Mouse (Mus musculus) c-Kit-negative CD71-positive TER-119-positive erythroid progenitor cells, embryonic 14.5 days (primary cell): ENCODE measurements around the gene Heatr9.

Experiments
- DNase-seq: peaks from one replicate; pipeline ENCODE4 v3.0.0-alpha.2; 2013; ENCODE audit warnings: low read depth, low spot score

Heatr9 gene

DNA sequence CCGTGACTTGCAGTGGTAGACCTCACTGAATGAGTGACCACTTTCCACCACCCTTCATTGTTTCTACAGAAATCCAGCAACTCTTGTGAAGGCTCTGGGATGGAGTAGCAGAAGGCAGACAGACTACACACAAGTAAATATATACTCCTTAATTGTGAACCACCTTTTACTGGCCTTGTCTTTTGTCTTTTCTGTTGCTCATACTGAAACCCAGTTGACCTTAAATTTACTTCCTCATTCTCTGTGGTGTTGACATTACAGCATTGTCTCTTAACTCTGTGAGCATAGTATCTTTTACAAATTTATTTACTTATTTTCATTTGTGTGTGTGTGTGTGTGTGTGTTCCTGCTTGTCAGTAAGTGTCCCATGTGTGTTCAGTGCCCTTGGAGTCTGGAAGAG lies 11.2 kb upstream of the Heatr9 start:
- no peak for DNase-seq

DNA sequence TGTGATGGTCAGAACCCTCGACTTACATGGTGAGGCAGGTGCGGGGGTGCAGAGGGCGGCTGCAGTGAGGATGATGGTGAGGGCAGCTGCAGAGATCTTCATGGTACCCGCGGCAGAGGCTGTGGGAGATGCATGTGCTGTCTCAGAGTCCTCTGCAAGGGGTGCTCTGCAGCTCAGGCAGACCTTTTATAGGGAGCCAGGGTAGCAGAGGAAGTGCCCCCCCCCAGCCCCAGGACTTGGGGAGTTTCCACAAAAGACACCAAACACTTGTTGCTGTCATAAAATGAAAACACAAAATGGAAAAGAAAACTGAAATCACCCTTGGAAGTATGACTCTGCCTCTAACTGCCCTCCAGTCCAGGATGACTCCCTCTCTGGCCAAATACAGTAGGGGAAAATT lies 8.4 kb upstream of the Heatr9 start, which contains the start of gene Ccl5:
TSS of gene Ccl5 (minus strand) at position 159 of the 400 bp plus-strand sequence.
- DNase-seq: no peak

- DNase-seq: no peak
Measured at GRCm38 (mm10) chr11:83529024-83529423, 7.0 kb upstream of the Heatr9 start.

DNA sequence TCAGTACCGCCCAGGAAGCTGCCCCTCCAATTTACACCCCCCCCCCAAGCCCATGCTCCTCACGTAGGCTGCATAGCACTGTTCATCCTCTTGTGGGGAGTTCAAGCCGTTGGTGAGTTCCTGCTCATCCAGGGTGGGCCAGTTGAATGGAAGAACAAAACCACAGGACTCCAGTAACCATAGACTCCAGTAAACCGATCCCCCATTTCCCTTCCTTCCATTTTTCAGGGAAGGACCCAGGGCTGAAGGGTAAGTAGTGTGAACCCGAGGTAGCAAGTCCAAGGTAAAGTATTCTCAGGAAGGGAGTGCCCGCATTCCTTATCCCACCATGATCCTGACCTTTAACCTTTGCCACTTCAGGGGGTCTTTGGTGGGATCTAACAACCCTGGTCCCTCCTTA lies 3.6 kb downstream of the Heatr9 start:
- no peak for DNase-seq

GRCm38 (mm10) chr11:83517153-83517552 lies 4.8 kb downstream of the Heatr9 start:
- no peak for DNase-seq

- no peak for DNase-seq
Measured at GRCm38 (mm10) chr11:83509521-83509920, 12.5 kb downstream of the Heatr9 start.

DNA sequence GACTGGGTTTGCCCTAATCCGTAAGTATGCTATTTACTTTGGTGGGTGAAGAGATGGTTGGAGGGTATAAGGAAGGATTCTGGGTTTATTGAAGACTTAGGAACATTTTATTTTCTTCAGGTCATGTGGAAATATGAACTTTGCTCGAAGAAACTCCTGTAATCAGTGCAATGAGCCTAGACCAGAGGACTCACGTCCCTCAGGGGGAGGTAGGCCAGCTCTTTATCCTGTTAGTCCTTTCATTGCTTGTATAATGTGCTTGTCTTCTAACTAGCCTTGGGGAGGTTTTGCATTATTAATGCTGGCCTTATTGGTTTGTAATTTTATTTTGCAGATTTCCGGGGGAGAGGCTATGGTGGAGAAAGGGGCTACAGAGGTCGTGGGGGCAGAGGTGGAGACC lies 17.7 kb downstream of the Heatr9 start:
- no peak for DNase-seq

DNA sequence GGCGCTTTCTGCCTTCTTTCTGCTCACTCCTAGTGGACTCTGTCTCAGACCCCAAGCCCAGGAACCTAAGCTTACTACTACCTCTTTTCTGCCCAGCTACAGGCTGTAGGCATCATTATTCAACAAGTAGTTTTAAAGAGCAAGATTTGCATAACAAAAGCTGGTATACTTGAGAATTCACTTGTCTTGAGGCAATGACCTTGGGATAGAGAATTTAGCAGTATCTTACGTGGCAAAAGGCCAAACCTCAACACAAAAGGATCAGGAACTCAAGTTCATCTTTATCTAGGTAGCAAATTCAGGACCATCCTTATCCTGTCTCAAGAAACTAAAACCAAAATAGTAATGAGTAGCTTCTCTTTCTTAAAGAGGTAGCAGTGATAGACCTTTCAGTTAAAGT lies 26.4 kb downstream of the Heatr9 start:
- no peak for DNase-seq

DNA sequence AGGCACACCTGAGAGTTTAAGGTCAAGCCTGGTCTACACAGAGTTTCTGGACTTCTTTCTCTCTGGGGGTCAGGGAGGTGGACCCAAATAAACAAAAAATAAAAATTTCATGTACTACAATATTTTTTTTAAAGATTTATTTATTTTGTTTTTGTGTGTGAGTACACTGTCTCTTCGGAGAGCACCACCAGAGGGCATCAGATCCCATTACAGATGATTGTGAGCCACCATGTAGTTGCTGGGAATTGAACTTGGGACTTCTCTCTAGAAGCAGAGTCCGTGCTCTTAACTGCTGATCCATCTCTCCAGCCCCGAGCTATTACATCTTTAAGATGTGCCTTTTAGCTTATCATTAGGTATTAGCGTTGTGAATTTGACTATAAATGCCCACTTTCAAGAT lies 30.5 kb downstream of the Heatr9 start:
- DNase-seq: no peak

DNA sequence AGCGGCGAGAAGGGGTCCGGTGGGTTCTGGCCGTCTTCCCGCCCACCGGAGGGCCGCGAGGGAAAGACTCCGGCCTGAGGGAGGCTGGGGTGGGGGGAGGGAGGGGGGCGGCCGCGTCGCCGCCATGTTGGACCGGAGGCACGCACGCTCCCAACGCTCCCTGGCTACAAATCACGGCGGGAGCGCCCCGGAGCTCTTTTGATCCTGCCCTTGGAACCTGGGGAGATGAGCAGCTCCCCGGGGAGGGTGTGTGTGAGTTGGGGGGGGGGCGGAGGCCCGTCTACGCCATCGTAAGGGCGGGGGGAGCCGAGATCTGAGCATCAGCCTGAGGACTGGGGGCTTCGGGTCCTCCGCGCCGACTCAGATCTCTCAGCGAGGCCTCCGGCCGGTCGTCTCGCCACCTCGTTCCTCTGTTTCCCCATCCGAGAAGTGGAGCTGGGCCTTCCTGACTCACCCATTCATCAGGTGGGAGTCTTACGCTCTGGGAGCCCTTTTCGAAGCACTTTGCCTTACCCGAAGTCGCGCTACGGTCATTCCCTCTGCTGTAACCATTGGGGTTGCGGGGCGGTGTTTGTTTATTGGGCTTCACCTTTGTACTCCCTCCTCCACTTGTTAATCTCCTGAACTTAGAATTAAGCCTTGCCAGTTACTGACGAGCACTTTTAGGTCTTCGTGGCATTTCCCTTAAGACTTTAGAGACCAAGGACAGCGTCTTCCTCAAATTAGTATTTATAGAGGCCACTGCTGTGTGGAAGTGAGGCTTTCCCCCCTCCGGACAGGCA lies 48.5 kb downstream of the Heatr9 start:
- peak; percentile 40 for DNase-seq

- DNase-seq: peak; percentile 98
Measured at GRCm38 (mm10) chr11:83472324-83473234, 49.4 kb downstream of the Heatr9 start, which contains the start of gene Taf15. Gene Taf15 (plus strand): TSS chr11:83473086.

DNA sequence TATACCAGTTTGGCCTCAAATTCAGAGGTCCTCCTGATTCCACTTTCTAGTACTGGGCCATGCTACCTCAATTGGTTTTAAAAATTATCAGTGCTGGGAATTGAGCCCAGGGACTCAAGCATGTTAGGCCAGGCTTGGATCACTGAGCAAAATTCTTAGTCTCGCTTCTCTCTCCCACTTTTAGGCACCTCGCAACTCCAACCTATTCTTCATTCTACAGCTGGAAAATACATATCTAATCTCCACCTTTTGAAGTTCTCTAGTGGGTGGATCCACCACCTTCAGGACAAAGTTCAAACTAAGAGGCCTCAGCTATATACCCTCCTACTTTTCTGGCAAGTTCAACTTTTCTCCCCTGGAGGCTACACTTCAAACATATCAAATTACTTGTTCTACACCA lies 50.2 kb downstream of the Heatr9 start:
- no peak for DNase-seq

DNA sequence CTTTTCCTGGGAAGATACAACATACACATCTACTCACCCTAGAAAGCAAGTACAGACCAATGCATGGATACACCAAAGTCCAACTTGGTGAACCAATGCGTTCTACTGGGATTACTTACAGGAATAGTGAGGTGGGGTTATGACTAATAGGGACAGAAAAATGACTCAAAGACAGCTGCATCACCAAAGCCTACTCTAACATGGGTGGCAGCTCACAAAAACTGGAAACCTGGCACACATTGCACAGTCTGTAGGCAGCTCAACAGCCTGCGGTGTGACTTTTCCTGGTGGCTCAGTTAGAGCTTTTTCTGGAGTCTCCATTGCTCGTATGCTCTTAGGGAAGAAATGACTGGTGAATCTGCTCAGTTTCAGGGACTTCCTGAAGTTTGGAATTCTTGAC lies 53.2 kb downstream of the Heatr9 start:
- no peak for DNase-seq

GRCm38 (mm10) chr11:83467120-83467652 lies 54.8 kb downstream of the Heatr9 start:
- no peak for DNase-seq

DNA sequence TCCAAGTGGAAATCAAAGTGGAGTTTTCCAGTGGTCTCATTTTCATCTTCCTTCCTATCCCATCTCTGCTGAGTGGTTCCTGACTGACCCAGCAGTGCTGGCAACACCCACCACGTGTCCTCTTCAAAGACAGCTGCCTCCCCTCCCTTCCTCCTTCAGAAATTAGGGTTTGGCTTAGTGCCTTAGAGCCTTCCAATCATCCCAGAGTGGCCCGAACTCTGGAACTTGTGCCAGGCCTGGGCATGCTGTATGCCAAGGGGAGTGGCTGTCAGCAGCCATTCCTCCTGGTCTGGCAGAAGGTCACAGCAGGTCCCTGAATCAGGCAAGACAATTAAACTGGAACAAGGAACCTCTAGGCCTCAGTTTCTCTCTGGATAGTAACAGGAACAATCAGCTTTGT lies 56.0 kb downstream of the Heatr9 start:
- no peak for DNase-seq

GRCm38 (mm10) chr11:83462711-83463244 lies 59.2 kb downstream of the Heatr9 start, which contains the start of gene Mmp28:
Gene Mmp28 (minus strand): TSS chr11:83463071.
- no peak for DNase-seq
